Mouse (Mus musculus): ENCODE measurements at regions not wholly inside any gene's neighbourhood (a gene's known extent, or its start where the extent isn't known, plus 50 kb on each side); places are given as distances from the start of the nearest gene placed in this dataset.
"Not testable (repeated sequence)": the region's sequence is repeated elsewhere in the genome, so short reads cannot be mapped to it uniquely, and the experiment has no call there.

DNA sequence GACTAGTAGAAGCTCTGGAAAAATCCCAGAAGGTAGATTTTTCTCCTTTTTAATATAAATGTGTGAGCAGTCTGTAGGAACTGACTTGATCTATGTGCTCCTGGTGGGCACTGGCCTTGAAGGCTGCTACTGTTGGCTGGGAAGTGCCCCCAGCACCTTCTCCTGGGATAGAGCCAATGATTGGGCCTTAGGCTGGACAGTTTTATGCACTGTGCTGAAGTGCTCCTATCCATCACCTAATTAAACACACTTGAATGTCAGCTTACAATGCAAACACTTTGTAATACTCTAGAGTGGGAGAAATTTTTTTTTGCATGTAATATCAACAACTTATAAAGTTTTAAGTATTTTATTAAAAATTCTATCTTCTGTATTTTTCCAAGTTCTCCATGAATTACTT is 266.5 kb downstream of the Lyplal1 start:
- no peak for DNase-seq

GRCm38 (mm10) chr1:185851262-185851893 is 265.7 kb downstream of the Lyplal1 start:
- no peak for DNase-seq

DNA sequence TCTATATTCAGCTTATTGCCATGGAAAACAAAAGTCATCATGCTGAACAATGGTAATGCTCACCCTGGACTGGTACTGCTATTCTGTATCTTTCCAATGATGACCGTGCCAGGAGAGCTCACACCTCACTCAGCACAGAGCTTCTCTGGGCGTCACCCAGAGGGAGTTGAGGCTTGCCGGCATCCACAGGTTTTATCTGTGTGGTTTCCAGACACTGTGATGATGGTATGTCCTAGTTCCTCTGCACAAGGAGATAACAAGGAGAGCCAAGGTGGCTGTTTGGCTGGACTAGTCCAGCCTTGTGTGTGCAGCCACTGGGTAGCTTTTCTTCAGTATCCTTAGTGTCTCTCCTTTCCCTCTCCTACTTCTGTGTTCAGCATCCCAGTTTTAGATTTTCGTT is 255.4 kb downstream of the Lyplal1 start:
- DNase-seq: no peak

DNA sequence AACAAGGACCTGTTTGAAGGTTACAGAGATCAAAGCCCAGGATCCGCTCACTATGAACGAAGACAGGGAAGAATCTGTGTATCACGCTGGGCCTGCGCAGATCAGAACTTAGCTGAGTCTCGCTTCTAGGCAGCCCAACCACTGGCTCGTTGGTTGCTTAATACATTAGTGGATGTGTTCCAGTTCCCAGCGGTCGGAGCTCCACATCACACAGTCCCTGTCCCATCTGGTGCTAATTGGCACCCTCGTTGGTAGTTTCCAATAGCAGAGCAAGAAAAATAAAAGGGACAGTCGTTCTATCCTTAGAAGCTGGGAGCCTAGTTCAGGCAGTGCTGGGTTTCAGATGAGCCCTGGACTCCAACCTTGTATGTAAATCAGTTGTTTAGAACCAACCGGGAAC is 251.2 kb downstream of the Lyplal1 start:
- no peak for DNase-seq

DNA sequence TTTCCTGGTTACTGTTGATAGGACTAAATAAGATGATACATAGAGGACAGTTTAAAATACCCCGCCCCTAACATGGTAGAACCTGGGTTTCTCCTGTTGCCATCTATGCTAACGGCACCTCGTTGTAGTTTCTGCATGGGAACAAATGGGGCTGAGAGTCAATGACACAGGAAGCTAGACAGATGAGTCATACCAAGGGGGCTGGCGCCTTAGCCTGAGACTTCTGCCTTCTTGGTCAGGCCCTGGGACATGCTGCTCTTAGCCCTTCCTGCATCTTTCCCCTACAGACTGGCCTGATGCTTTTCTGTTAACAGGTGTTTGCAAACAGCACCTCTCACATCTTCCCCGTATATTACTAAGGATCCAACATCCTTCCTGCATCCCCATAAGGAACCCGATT is 250.5 kb downstream of the Lyplal1 start:
- no peak for DNase-seq

- no peak for DNase-seq
Measured at GRCm38 (mm10) chr1:185867018-185867417, 250.1 kb downstream of the Lyplal1 start.

DNA sequence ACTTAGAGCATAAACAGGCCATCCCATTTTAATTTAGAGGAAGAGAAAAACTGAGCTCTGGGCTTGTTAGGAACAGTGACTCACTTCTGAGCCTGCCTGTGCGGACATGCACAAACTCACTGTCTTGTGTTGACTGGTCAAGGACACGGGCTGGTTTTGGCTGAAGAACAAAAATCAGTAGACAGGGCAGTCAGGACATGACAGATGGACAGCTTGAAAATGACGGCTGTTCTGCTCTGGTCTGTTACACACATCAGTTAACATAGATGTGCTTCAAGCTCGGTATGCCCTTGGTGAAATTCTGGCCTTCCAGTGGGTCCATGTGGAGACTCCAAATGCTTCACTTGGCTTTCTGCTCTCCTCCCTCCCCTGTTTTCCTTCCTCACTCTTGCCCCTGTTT is 248.4 kb downstream of the Lyplal1 start:
- no peak for DNase-seq

GRCm38 (mm10) chr1:185887031-185887430 is 230.1 kb downstream of the Lyplal1 start:
- no peak for DNase-seq

DNA sequence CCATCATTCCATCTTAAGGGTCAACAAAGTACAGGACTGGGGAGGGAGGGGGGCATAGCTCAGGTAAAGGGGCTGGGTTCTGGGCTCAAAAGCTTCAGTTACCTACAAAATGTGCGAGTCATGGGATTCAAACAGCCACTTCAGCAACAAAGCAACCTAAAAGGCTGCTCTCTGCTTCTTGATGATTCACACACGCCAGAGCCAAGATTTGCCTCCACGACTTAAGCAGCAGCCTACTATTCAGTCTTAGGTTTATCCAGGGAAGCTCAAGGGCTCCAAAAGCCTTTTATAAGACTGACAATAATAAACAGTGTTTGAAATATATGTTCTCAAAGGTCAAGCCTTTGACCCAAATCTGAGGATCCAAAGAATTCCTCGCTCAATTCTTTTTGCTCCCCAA is 225.3 kb downstream of the Lyplal1 start:
- no peak for DNase-seq

GRCm38 (mm10) chr1:185893421-185893820 is 223.7 kb downstream of the Lyplal1 start:
- no peak for DNase-seq

DNA sequence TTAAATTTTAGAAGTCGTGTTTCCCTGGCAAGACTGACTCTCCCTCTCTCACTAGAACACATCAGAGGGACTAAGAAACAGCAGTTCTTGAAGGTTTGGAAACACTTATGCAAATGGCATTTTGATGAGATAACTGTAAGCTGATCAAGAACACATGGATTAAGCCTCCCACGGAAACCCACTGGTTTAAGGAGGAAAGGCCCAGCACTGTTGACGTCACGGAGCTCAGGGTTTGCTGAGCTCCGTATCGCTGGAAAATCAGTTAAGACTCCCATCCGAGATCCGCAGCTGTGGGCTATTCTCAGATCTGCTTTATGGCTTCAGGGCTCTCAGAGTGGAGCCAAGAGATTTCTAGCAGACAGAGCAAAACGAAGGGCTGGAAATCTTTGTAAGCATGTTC is 218.6 kb downstream of the Lyplal1 start:
- no peak for DNase-seq

DNA sequence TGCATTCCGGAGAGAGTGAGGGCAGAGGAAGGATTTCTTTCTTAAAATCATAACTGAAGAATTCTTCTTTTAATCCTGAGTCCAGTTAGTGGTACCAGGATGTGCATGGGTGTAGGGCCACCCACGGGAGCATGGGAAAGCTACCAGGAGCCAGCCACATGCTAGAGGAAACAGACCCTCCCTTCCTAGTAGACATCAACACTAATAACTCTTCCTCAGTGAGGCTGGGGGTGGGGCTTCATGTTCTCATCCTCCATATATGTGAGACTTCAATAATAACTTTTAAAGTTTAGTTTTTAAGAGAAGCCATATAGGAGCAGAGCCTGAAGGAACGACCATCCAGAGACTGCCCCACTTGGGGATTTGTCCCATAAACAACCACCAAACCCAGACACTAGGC is 216.8 kb downstream of the Lyplal1 start:
- no peak for DNase-seq

DNA sequence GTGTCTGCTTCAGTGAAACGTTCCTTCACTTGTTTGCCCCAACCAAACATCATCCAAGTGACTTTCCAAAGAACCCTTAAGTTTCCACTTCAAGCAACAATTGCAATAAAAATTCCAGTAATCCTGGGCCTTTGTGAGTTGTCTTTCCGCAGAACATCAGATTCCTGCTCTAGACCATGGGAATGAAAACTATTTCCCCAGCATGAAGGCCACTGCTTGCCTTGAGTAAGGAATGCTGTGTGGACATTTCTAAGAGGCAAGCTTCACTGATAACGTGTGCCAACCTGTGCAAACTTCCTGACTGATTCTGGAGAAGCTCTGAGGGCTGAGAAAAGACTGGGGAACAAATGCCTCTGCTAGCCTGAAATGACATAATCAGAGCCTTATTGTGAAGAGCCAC is 214.7 kb downstream of the Lyplal1 start:
- no peak for DNase-seq

DNA sequence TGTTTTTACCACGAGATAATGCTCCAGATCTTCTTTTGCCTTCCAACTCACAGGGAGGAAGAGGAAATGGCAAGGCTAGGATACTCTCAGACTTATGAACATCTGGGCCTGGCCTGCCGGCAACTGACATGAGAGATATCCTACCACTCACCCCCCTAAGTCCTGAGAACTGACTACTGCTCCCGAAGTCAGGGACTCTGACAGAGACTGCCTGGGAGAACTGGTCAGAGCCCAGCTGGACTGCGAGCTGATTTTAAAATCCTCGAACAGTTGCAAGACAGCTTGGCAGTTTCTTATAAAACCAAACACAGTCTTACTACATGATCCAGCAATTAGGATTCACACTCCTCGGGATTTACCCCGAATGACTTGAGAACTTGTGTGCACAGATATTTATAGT is 211.4 kb downstream of the Lyplal1 start:
- DNase-seq: no peak

DNA sequence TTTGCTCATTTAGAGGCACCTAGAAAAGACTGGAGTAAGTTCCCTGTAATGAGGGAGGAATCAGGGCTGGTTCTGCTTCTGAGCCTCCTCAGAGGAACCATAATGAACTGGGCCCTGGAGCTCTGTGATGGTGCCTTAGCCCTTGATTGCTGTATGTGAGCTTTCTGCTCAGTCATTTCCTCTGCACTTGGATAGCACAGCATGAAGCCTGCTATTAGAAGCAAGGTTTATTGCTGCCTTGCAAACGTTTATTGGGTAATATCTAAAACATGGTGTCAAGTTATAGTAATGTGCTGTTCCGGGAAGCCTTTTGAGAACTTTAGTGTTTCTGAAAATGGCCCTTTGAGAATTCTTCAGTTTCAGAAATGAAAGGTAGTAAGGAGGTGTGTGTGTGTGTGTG is 201.5 kb downstream of the Lyplal1 start:
- DNase-seq: no peak

GRCm38 (mm10) chr1:185918663-185919062 is 198.4 kb downstream of the Lyplal1 start:
- no peak for DNase-seq

- DNase-seq: no peak
Measured at GRCm38 (mm10) chr1:185923723-185924122, 193.4 kb downstream of the Lyplal1 start.

DNA sequence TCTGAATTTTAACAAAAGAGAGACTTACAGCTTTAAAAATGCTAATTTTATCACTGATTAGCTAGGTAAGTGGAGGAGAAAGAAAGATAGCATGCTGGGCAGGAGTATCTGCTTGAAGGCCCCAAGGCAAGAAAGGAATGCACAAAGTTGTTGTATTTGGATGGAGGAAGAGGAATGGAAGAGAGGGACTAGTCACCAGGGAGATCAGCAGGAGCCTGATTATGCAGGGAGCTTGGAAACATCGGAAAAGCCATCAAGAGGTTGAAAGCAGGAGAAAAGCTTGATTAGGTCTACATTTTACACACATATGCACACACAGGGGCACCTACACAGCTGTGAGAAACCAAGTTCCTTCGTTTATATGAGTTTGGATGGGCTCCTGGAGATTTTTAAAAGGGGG is 188.1 kb downstream of the Lyplal1 start:
- DNase-seq: no peak

DNA sequence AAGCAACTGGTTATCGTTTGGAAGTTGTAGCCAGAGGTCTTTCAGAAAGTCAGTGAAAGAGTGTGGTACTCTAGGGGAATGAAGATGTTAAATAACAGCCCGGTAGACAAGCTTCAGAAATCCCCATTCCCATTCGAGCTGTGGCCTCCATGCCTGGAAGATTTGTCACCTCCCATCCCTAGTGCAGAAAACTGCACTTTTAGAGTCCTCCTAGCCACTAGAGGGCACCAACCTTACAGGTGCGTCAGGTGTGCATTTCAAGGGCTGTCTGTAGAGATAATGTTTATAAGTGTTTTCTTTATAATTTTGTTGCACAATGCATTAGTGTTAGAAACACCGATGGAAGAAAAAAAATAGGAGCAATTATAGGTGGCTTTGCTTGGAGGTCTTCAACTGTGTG is 187.3 kb downstream of the Lyplal1 start:
- DNase-seq: no peak

DNA sequence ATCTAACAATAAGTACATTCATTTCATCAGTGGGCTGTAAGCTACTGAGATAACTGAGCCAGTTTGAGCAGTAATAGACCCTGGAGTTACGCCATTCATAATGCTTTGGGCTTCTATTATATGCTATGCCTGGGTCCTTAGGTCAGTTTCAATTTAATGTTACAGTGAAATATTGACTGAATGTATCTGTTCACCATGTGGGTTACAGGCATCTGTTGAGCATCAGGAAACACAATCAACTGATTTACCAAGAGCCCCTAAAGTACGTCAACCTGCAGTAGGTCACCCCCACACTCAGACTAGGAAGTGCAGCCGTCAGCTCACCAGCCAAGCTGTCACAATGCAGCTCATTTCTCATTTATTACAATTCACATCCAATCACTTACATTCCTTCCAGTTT is 183.5 kb downstream of the Lyplal1 start:
- no peak for DNase-seq

DNA sequence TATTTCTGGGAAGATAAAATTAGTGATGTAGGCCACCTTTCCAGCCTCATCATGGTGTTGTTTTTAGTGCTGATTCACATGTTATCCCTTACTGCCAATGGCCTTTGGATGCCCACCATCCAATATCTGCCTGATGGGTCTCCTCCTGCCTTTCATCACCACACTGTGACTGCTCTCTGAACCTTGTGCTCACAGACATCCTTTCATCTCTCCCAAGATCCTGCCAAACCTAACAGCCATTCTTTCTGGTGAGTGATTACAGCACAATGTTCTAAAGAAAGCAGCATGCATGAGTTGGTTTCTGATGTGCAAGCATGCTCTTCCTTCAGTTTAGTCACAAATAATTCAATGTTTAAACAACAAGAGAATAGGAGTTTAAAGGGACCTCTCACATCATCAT is 180.1 kb downstream of the Lyplal1 start:
- DNase-seq: no peak

- no peak for DNase-seq
Measured at GRCm38 (mm10) chr1:185939914-185940313, 177.2 kb downstream of the Lyplal1 start.

GRCm38 (mm10) chr1:185940511-185940910 is 176.6 kb downstream of the Lyplal1 start:
- DNase-seq: no peak

DNA sequence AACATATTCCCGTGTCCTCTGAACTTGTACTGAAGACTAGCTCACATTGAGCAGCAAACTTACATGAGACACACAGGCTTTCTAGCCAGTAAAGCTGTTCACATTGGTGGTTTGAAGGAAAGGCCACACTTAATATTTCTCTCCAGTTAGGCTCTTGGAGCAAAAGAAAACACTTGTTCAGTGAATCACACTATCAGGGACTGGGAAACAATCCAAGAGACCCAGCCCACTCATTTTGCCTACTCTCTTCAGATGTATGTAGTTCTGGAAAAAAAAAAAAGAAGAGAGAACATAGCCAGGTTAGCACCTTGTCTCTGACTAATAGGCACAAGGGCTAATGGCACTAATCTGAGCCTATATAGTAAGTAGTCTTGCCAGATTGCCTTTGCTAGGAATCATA is 165.9 kb downstream of the Lyplal1 start:
- no peak for DNase-seq

DNA sequence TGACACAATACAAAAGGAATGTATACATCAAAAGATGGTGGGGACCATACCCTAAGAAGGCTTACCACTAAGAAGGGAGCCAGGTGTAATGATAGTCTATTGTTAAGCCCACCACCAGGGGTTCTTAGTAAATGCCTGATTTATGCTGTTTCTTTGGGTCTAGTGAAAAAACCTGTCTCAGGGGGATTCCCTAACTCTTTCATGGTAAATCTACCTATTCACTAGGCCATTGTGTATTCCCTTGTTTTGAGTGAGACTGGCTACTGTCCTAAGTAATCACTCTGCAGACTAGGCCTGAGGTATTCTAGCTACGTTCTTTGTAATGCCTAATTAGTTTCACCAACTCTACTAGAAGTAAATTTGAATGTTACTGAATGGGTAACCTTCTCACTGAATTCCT is 161.3 kb downstream of the Lyplal1 start:
- DNase-seq: not testable (repeated sequence)

DNA sequence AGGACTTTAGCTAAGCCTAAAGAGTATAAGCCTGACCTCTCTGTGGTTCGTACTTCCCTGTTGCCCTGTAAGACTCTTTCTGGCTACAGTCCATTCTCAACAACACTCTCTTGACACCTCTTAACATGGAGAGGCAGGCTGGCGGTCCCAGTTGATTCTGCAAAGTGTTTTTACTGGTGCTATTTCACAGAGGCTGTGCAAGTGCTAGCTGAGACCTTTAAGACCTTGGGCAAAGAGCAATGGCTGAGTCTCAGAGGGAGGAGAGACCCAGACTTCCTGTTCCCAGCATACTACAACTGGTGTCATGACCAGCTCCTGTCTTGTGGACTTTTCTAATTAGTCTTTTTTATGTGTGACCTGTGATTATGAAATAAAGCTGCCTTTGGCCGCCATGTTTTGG is 159.6 kb downstream of the Lyplal1 start:
- DNase-seq: peak; percentile 5 to 51
